Mouse (Mus musculus) G1E (cell line): ENCODE results near the gene Mapkapk2.

ENCODE experiments used
- CTCF ChIP-seq: IDR thresholded peaks from 2 replicates; pipeline ENCODE4 v1.5.1; 2012; ENCODE audit warnings: low read depth, low read length, inconsistent platforms, mixed read lengths
- GATA1 ChIP-seq: IDR thresholded peaks from 2 replicates; pipeline ENCODE4 v1.6.1; 2012; ENCODE audit warnings: borderline replicate concordance, low read length, inconsistent platforms, mixed read lengths
- GATA2 ChIP-seq: IDR thresholded peaks from 2 replicates; pipeline ENCODE4 v1.6.1; 2012; ENCODE audit warnings: low read depth, low read length, inconsistent platforms, borderline replicate concordance
- POLR2AphosphoS5 ChIP-seq: IDR thresholded peaks from 2 replicates; pipeline ENCODE4 v1.6.1; 2012; ENCODE audit warnings: low read depth, low read length, inconsistent platforms; ENCODE audit not compliant: insufficient replicate concordance
- TAL1 ChIP-seq: conservative IDR thresholded peaks from 2 replicates; pipeline ENCODE4 v1.6.1; 2012; ENCODE audit warnings: low read depth, low read length, inconsistent platforms, mixed read lengths

DNA sequence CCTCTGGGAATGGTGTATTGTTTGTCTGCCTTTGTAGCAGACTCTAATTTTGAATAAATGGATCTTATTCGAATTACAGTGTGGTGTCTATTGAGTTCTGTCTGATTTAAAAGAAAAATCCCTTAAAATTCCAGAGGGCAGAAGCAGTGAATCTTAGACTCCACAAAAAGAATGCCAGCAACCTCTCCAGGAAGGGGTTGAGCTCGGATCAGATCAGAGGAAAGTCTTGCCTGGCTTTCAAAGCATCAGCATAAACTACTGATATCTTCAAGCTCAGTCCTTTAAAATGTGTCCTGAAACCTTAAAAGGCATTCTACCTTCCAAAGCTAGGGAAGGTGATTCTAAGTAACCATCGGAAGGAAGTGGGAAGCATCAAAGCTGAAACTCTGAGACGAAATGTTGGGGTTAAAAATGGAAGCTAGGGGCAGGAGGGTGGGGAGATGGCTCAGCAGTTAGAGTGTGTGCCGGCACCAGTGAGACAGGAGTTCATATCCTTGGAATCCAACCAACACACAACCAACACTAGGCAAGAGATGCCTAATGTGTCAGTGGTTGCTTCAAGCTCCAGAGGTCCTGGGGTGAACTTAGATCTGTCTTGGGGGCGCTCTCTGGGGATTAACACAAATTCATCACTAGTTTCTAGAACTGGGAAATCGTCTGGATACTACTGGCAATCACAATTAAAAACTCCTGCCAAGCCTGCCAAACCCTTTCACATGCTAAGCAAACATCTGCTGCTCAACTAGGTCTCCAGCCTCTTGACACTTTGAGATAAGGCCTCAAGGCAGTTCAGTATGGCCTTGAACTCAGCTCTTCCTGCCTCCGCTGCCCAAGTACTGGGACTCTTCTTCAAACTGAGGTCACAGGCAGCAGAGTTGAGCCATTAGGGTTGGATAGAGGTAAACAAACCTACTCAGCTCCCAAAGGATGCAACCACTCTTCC lies 72.5 kb downstream of the Mapkapk2 start:
- TF ChIP-seq CTCF (no peak), TAL1 (no peak), POLR2AphosphoS5 (no peak), GATA2 (no peak), GATA1 (no peak)
